Mouse (Mus musculus): ENCODE data around the gene Hid1.
A peak's percentile ranks its signal among the peaks of the same experiment; 100 is the strongest.

Hid1 gene

DNA sequence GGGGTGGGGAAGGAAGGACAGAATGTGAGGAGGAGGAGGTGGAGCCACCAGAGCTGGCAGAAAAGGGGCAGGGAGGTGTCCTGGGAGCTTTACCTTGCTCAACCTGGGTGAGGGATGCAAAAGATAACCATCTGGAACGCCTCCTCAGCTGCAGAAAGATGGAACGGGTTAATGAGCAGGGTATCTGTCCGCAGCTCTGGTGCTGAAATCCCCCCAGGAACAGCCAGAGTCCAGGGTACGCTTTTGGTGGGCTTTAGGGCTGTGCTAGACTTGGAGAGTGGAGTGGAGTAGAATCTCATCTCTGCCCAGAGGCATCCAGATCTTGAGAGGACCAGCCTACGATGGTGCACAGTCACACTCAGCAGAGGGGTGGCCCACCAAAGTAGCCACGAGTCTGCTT, 31.4 kb downstream of the Hid1 start:
- DNase-seq (ENCODE audit: low read depth, low spot score): no peak

- DNase-seq (ENCODE audit: low read depth, low spot score): no peak
These were observed 32.3 kb downstream of the Hid1 start for GRCm38 (mm10) chr11:115335223-115335622.

GRCm38 (mm10) chr11:115334531-115334930, 33.0 kb downstream of the Hid1 start, which contains the start of gene Otop3:
Otop3 (plus strand) TSS chr11:115334731.
- DNase-seq (ENCODE audit: low read depth, low spot score): no peak

- no peak for DNase-seq (ENCODE audit: low read depth, low spot score)
These were observed 38.2 kb downstream of the Hid1 start for GRCm38 (mm10) chr11:115329339-115329738.

DNA sequence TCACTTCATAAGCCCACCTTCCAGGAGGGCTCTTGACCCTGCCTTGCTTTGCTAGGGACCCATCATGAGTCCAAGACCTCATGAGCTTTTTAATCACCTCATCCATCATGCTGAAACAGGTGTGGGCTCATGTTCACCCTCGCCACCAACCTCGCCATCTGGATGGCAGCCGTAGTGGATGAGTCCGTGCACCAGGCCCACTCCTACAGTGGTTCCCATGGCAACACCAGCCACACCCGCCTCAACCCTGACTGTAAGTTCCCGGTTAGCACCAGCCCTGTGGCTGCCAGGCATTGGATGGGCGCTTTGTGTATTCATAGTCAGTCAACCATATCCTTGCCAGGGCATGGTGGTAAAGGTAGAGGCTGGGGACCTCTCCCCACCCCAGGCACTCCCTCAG, 40.8 kb downstream of the Hid1 start:
- no peak for DNase-seq (ENCODE audit: low read depth, low spot score)

GRCm38 (mm10) chr11:115323354-115323753, 44.2 kb downstream of the Hid1 start:
- no peak for DNase-seq (ENCODE audit: low read depth, low spot score)

- peak; percentile 13 for DNase-seq (ENCODE audit: low read depth, low spot score)
These were observed 45.5 kb downstream of the Hid1 start, which contains the start of gene Ush1g for GRCm38 (mm10) chr11:115321906-115322693. Ush1g (minus strand) TSS chr11:115322041.

GRCm38 (mm10) chr11:115319704-115320383, 47.7 kb downstream of the Hid1 start:
- no peak for DNase-seq (ENCODE audit: low read depth, low spot score)

DNA sequence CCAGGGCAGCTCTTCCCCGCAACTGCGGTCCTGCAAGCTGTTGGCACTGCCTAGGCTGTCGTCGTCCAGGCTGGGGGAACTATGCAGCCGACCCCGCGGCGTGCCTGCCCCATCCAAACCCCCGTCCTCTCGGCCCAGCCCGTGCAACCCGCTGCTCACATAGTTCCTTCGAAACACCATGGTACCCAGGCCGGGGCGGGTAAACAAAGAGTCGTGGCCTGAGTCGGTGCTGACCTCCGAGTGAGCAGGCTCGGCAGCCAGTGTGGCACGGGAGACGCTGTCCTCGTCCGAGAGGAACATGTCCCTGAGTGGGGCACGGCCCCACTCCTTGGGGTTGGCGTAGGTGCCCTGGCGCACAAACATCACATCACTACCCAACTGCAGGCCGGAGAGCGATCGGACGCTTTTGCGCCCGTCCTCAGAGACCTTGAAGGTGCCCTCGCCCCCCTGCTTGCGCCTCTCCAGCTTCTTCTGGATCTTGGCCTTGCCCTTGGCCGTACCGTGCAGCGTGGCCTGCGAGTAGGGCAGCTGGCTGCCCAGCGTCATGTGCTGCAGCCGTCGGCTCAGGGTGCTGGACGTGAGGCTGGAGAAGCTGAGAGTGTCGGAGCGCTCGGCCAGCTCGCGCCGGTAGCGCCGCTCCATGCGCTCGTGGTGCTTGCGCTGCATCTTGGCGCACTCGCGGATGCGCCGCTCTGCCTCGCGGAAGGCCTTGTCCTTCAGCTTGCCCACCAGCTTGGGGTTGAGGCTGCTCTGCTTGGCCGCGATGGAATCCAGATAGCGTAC, 49.1 kb downstream of the Hid1 start:
- no peak for DNase-seq (ENCODE audit: low read depth, low spot score)

- no peak for DNase-seq (ENCODE audit: low read depth, low spot score)
These were observed 50.4 kb downstream of the Hid1 start for GRCm38 (mm10) chr11:115317204-115317603.

DNA sequence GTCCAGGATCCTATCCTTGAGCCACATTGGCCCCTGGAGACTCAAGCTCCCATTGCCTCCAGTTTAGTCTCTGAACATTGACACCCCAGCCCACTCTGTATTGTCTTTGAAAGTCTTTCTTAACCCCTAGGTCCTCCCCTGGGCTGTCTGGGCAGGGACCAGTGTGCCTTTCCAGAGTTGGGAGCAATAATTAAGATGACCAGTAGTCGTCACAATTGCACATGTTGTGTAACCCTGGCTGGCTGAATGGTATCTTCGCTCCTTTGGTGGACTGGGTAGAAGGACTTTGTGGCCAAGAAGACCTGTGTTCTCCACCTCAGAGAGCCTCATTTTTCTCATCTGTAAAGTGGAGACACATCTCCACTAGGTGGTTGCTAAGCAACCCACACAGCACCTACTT, 53.3 kb downstream of the Hid1 start:
- no peak for DNase-seq (ENCODE audit: low read depth, low spot score)

- DNase-seq (ENCODE audit: low read depth, low spot score): no peak
These were observed 58.8 kb downstream of the Hid1 start for GRCm38 (mm10) chr11:115308781-115309180.

GRCm38 (mm10) chr11:115306863-115307262, 60.7 kb downstream of the Hid1 start, which contains the start of gene Otop2:
Otop2 (plus strand) TSS chr11:115307163.
- no peak for DNase-seq (ENCODE audit: low read depth, low spot score)

- DNase-seq (ENCODE audit: low read depth, low spot score): no peak
These were observed 64.4 kb downstream of the Hid1 start for GRCm38 (mm10) chr11:115303167-115303566.

GRCm38 (mm10) chr11:115301351-115301750, 66.2 kb downstream of the Hid1 start:
- DNase-seq (ENCODE audit: low read depth, low spot score): no peak

DNA sequence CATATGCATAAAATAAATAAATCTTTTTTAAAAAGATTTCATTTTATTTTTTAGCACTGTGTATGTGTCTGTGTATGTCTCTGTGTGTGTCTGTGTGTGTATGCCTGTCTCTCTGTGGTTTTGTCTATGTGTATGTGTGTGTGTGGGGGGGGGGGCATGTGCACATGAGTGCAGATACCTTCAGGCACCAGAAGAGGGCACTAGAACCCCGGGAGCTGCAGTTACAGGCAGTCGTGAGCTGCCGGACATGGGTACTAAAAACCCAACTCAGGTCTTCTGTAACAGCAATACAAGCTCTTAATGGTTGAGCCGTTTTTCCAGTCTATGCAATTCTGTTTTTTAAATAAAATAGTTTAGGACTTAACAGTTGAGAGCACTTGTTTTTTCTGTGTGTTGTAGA, 66.8 kb downstream of the Hid1 start:
- no peak for DNase-seq (ENCODE audit: low read depth, low spot score)

DNA sequence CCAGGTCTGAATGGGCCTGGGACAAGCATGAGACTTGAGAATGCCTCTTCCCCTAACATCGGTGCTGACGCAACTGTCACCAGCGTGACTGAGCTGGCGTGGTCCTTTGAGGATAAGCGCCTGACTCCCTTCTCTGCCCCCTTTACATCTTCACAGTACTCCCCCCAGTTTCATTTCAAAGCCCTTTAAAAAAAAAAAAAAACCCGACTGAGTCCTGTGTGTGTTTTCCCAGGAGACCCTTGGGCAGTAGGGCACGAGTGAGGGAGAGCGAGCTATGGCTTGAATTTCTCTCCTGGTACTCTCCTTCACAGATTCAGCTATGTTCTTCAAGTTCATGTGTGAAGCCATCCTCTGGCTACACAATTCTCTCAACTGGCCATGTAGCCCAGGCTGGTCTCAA, 69.4 kb downstream of the Hid1 start:
- no peak for DNase-seq (ENCODE audit: low read depth, low spot score)
